Mouse (Mus musculus): Measurements from ENCODE around the gene D630036H23Rik.
"Not testable (repeated sequence)": the region's sequence is repeated elsewhere in the genome, so short reads cannot be mapped to it uniquely, and the experiment has no call there.

The D630036H23Rik gene

DNA sequence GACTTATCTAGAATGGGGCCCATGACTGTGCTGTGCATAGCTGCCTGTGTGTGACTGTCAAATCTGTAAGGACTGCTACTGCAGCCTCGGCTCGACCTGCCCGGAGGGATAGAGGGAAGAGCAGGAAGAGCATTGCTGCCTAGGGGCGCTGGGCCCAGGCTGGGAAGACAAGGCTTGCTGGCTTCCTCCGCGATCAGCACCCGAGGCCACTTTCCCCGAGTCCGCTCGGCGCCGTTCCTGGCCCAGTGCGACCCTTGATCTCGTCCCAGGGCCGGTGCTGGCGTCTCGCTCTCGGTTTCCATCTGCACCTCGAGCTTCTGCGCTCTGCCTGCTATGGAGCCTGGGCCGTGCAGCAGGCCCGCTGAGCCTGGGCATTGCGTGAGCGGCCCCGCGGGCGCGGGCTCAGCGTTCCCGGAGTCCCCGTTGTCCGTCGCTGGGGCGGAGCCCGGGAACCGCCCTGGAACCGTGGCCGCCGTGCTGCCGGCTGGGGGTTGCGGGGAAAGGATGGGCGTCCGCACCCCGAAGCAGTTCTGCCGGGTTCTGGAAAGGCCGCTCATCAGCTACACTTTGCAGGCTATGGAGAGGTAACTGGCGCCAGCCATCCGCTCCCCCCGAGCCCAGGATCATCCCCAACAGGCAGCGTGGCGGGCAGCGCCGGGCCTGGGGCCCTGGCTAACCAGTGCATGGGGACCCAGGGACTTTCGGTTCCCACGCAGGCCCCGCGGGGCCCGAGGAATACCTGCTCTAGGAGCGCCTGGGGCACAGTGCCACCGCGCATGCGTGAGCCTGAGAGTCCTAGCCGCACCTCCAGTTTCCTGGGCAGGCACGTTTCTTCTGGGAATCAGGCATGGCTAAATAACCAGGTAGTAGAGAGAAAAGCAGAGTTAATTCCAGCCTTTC, at the start of gene D630036H23Rik, which contains the start of gene Ispd:
Gene D630036H23Rik, minus strand, starts transcription at position 741 of the 900 bp plus-strand sequence.
Gene Ispd, plus strand, starts transcription at position 10 of the 900 bp plus-strand sequence.
- DNase-seq, result peak; percentile 92

DNA sequence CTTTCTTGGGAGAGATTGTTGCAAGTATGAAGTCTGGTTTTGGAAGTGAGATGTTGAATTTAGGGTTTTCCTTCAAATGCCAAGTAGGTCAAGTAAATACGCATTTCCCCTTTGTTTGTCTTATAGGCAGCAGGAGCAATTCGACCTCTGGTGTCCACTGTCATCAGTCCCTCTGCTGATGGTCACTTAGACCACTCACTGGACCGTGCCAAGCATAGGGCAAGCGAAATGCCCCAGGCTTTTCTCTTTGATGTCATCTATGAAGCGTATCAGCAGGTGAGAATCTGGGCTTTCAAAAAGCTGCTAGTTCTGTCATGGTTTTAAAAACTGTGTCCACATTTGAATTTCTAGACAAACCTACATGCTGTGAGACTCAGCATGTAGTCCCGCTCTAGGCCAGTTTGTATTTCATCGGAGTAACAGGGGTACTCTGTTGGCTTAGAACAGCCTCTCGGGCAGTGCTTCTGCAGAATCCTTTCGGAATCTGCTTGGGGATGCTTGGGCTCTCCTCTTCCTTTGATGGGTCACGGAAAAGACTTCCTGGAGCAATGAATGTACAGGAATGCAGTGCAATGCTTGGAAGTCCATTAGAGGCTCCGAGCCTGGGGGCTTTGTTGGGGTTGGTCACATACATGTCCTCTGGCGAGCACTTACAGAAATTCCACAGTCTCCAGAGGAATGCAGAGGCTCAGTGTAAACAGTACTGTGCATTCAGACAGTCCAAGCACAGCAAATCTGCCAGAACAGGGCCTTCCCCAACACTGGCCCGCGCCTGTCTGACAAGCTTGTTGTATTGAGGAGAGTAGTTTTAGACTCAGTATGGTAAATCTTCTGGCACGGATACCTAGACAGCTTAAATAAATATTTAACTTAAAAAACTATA, 44.4 kb upstream of the D630036H23Rik start:
- no peak for DNase-seq

- no peak for DNase-seq
These were observed 43.3 kb upstream of the D630036H23Rik start for GRCm38 (mm10) chr12:36425258-36425657.

DNA sequence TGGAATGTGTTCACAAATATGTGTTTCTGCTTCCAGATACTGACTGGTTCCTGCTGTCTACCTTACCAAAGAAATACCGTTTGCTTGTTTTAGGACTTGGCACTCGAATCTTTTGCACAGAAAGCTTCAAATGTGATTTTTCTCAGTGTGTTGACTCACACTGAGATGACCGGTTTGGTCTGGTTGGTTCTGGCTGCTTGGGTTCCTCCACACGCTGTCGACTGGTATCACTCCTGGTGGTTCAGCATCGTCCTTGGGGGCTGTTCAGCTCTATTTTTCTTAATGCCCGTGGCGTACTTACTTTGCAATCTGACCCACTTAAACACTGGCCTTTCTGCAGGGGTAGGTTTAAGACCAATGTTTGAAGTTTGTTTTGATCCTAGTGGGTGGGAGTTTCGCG, 41.7 kb upstream of the D630036H23Rik start:
- no peak for DNase-seq

- no peak for DNase-seq
These were observed 13.1 kb upstream of the D630036H23Rik start for GRCm38 (mm10) chr12:36395115-36395514.

- no peak for DNase-seq
These were observed 5.0 kb upstream of the D630036H23Rik start for GRCm38 (mm10) chr12:36386991-36387390.

DNA sequence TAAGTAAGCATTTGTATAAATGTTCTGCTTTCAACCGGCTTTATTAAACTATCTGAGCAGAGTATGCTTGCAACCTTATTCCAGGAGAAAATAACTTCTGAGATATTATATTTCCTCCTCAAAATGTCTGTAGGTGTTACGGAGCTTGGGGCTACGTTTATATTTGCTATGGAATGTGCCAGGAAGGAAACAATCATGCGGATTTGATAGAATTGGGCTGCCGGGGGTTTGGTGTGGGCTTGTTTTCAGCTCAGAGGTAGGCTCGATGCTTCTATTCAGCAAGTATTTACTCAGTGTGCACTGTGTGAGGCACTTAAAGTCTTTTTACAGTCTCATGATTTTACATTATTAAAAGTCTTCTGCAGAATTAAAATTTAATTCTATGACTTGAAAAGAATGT, 3.4 kb upstream of the D630036H23Rik start:
- no peak for DNase-seq

- DNase-seq, result peak; percentile 5
These were observed 1.2 kb downstream of the D630036H23Rik start for GRCm38 (mm10) chr12:36380806-36381205.

DNA sequence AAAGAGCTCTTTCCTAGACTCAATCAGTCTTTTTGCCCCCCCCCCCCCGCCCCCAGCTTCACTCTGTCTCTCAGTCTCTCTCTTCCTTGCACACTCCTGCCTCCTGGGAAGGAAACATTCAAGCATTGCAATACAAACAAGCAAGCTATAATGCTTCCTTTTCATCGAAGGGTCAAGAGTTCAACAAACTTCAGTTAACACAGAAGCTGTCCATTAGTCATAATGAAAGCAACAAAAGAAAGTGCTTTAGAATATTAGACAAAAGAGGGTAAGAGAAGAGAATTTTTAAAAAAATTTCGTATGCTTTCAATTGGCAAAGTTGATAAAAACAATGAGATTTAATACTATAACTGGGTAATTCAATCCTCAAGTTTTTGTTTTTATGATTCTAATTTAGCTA, 1.7 kb downstream of the D630036H23Rik start:
- no peak for DNase-seq

DNA sequence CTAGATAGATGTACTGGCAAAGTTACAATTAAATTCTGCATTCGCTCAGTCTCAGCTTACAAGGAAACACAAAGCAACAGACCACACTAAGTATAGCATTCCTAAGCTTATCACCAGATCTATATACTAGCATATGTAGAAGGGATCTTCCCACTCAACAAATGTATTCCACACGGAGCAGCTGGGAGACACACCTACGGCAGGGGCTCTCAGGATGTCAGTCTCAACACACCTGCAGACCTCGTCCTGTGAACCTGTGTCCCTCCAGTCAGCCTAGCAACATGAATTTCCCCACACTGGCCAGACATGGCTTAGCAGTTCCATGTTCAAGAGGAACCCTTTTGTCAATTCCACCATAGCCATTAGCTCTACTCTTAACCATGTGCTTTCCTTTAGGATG, 5.6 kb downstream of the D630036H23Rik start:
- not testable (repeated sequence) for DNase-seq

GRCm38 (mm10) chr12:36373237-36373998, 8.6 kb downstream of the D630036H23Rik start:
- DNase-seq, result no peak

DNA sequence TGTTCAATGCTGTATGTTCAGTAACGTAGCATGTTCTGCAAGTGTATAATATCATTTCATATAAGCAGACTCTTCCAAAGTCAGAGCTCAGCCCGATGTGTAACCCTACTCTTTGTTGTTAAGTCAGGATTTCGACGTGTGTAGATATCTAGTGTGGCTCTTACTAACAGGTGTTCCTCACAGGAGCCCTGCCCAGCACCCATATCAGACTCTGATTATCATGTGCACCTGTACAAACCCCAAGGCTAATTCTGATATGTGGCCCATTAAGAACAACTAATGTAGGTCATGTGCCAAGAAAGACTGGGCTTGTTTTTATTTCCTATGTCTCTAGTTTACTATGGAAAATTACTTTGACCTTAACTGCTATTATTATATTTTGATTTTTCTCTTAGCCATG, 18.0 kb downstream of the D630036H23Rik start:
- no peak for DNase-seq

DNA sequence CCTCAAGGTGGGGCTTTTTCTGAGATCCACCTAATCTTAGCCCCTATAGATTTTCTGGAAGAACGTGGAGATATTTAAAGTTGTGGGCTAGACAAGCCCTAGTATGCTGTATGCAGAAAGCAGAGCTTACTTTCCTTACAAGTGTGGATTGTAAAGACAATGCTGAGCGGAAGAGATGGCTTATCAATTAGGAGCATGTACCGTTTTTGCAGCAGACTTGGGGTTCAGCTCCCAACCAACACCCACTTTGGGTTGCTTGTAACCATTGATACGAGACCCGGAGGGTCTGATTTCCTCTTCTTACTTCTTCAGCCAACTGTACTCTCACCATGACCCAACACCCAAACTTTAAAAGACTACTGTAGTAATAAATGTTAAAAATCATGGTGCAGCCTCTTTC, 21.3 kb downstream of the D630036H23Rik start:
- no peak for DNase-seq

DNA sequence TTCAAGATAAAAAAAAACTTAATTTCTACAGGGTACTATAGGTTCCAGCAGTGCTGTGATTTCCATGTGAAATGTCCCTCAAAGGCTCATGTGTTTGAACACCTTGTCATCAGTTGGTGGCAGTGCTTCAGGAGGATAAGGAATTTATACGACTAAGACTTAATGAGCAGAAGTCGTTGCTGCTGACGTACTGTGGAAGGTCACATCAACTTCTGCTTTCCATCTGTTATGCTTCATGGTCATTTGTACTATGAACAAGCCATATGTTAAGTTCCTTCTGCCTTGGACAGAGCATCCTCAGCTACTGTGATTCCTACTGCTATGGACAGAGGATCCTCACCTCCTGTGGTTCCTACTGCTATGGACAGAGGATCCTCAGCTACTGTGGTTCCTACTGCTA, 21.9 kb downstream of the D630036H23Rik start:
- DNase-seq, result no peak

DNA sequence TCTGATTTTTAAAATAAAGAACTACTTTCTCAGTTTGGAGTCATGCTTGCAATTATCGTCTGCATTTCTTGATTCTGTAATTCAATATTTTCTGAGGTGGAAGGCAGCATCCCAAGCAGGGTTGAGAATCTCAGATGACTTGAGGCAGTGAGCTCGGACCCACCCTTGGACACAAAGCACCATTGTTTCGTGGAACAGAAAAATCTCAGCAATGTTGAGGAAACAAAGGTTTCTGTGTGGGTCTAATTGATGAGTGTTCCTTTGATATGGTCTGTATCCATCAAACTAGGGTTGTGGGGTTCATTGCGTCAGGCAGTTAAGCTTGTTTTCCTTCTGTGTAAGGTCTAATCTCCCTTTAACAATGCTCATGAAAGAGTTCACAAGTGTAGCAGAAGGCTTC, 37.9 kb downstream of the D630036H23Rik start:
- no peak for DNase-seq

GRCm38 (mm10) chr12:36333837-36334281, 48.1 kb downstream of the D630036H23Rik start:
- no peak for DNase-seq

- DNase-seq, result no peak
These were observed 49.3 kb downstream of the D630036H23Rik start for GRCm38 (mm10) chr12:36332676-36333075.
